Mouse (Mus musculus): Measurements from ENCODE around the gene Slc34a3. TPM values are rescaled to one million over a fixed set of nuclear protein-coding genes. Genes with fewer than 3 reads are reported as not detected.

Slc34a3 gene
- total RNA-seq, 4 experiments from 2014 or later: not detected

DNA sequence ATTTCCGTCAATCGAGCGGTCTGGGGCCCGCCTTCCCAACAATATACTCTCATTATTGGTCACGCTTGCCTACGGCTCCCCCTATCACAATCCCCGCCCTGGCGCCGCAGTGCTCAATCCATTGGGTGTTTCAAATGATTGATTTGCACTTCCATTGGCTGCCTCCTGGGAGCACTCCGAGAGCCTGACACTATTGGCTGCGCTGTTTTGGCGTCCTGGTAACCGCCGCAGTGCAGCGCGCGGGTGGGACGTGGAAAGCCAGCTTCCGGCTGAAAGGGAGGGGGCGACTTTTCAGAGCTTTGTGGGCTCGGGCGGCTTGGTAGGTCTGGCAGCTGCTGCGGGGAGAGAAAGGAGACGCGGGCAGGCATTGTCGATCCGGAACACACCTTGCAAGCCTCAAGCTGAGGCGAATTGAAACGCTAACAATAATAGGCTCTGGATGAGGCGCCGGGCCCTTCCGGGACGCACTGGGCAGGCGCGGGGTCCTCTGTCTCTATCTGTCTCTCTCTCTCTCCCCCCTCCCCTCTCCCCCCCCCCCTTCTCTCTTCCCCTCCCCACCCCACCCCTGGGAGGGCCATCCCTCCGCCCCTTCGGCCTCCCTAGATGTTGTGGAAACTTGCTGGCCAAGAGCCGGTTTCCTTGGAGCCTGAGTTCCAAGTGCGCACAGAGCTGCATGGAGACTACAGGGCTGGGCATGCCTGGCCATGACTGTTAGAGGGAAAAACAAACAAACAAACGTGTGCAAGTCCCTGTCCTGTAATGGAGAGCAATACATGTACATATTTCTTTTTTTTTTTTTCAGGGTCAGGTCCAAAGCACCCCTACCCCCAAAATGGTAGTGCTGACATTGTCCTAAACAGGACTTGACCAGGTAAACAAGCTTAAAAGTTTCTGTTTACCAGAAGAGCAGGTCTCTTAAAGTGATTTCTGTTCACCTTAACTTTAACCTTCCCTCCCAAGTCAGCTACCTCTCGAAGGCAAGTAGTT lies 9.1 kb downstream of the Slc34a3 start:
- peak; percentile 100 for DNase-seq

DNA sequence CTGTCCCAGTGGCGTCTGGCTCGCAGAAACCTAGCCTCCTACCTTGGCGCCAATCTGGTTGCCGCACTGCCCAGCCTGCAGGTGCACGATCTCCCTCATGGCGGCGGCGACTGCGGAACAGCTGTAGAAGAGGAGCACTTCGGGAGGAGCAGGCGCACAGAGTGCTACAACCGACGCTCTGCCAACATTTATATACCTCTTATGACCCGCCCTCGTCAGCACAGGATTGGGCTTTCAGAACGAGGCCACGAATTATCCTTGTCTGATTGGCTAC lies 9.7 kb downstream of the Slc34a3 start, which contains the start of gene Tubb4b:
Tubb4b (minus strand) TSS at position 211 of the 274 bp plus-strand sequence.
- DNase-seq: no peak

GRCm38 (mm10) chr2:25223681-25224491 lies 10.3 kb downstream of the Slc34a3 start:
- DNase-seq: peak; percentile 86

- DNase-seq: no peak
Observed at GRCm38 (mm10) chr2:25221331-25221772, 12.8 kb downstream of the Slc34a3 start.

- DNase-seq: no peak
Observed at GRCm38 (mm10) chr2:25218445-25218844, 15.7 kb downstream of the Slc34a3 start, which contains the start of gene Fam166a. Gene Fam166a (plus strand): TSS chr2:25218745.

- no peak for DNase-seq
Observed at GRCm38 (mm10) chr2:25217666-25218065, 16.5 kb downstream of the Slc34a3 start.

DNA sequence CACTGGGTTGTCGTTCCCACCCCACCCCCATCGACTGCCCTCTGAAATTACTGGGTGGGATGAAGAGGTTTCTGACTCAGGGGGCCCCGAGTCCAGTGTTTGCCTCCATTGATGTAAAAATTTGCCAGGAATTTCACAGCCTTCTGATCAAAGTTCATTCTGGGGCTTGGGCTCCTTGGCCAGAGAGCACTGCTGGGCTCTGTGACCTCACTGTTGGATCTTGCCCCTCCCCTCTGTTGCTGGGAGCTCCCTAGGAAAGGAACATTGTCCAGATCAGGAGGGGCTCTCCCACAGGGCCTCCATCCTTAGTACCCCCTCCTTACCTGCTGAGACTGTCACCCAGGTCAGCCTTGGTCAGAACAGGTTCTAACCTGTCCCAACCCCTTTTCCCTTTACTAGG lies 19.7 kb downstream of the Slc34a3 start, which contains the start of gene Stpg3:
Stpg3 (minus strand) TSS at position 194 of the 400 bp plus-strand sequence.
- no peak for DNase-seq

DNA sequence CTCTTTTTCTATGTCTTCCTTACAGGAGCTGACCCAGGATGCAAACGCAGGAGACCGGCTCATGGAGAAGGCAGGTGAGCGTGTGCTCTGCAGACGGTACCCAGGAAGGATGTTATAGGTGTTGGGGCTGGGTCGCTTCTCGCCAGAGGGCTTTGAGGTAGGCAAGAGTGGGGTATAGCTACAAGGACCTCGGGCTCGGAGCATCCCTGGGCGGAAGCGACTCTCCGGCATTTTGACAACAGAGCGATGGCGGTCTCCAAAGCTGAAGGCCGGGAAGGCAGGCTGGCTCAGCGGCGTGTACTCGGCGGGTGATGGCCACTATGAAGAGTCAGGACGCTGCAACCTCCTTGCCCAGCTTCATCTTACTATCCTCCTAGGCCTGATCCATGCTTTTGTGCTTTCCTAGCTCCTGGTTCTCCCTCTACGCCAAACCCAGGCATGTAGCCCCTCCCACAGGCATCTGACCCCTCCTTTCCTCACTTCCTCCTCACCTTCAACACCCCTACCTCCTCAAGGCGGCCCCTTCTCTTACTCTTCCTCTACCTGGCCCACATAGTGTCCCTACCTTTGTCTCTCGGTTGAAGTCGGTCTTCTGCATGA lies 20.8 kb downstream of the Slc34a3 start:
- DNase-seq: no peak

DNA sequence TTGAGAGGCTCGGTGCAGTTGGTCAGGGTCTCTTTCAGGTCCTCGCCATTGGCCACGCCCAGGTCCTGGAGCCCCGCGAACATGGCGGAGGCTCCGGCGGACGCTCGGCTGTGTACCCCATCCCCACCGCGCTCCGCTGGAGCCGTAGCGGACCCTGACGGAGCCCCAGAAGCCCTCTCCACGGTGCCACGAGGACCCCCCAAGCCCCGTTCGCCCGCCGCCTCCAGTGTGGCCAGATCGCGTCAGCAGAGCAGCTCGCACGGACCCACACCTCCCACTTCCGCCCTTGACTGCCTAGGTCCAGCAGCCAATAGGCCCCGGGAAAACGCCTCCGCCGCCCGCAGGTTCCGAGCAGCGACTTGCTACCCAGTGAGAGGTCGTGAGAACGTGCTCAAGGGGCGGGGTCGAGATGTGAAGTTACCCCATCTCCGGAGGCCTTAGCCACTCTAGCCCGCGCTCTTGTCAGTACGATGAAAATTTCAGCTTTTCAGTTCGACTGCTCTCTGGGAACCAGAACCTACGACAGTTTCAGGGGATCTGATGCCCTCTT lies 23.0 kb downstream of the Slc34a3 start, which contains the start of gene Nelfb:
Nelfb (minus strand) TSS at position 369 of the 550 bp plus-strand sequence.
- DNase-seq: peak; percentile 86

- DNase-seq: no peak
Observed at GRCm38 (mm10) chr2:25210686-25211085, 23.5 kb downstream of the Slc34a3 start.

GRCm38 (mm10) chr2:25207593-25207992 lies 26.6 kb downstream of the Slc34a3 start:
- no peak for DNase-seq

DNA sequence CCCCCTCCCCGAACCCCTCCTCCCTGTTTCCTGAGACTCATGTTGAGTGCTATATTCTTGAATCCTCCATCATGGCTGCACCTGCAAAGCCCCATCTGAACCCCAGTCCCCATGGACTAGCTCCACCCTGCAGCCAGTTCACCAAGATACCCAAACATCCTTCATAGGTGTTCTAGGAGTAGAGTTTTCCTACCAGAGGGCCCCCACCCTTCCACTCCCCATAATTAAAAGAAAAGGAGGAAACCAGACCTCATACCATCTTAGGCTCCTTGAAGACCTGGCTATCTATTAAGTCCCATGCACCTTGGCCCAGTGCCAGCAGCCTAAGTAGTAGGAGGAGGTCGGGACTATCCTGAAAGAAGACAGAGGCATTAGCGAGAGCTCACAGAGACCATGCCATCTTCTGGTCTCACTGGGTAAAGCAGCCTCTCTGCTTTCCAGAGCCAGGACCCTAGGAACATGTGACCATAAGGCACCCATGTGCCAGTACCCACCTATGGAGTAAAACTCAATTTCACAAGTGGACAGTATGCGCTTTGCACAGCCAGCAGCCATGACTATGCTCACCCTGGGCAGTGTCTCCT lies 30.4 kb downstream of the Slc34a3 start:
- DNase-seq: no peak

- DNase-seq: no peak
Observed at GRCm38 (mm10) chr2:25200631-25201030, 33.5 kb downstream of the Slc34a3 start.

DNA sequence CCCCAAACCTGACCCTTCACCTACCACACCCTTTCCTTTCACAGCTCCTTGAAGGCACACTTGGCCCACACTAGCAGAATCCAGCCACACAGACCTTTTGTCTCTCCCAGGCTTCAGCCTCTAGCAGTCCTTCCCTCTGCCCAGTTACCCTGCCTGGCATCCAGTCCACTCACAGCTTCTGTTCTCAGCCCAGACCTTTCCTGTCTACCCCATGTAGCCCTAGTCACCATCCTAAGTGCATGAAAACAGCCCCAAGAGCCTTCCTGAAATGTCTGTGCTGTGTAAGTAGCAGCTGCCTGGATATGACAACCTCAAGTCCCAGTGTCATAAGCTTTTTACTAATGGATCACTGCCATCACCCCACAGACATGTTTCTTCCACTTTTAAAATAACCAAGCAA lies 36.2 kb downstream of the Slc34a3 start:
- no peak for DNase-seq

GRCm38 (mm10) chr2:25197191-25197590 lies 37.0 kb downstream of the Slc34a3 start:
- no peak for DNase-seq

DNA sequence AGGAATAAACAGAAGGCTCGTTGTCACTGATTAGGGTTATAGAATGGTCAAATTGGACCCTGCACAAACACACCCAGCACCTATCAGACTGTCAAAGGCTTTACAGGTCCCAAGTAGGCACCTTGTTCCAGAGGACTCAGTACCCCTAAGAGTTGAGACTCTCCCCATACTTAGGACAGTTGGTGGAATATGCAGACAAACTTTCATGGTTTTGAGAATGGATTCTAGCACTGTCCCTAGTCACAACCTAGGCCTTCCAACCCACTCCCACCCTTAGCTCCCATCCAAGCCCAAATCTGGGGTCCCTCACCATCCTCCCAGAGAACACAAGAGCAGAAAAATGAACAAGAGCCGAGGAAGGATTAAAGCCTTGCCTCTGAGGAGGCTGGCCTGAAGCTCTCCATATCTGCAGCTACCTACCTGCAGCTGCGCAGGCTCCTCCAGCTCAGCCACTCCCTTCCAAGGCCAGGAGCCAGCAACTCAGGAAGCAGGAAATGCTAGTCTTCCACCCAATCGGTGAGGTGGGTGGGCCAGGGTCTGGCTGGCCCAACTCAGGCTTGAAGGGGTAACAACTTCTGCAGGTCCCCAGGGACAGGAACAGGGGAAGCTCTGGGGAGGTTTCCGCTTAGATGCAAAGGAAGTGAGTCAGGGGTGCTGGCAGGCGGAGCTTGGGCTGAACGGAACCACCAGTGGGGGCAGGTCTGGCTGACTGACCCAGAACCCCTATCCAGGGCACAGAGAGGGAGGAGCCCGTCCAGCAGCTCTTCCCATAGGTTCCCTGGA lies 37.8 kb downstream of the Slc34a3 start, which contains the start of gene Tor4a:
Tor4a (minus strand) TSS at position 715 of the 783 bp plus-strand sequence.
- peak; percentile 91 for DNase-seq

GRCm38 (mm10) chr2:25195211-25196156 lies 38.7 kb downstream of the Slc34a3 start:
- DNase-seq: peak; percentile 79

GRCm38 (mm10) chr2:25194486-25195171 lies 39.5 kb downstream of the Slc34a3 start:
- no peak for DNase-seq

DNA sequence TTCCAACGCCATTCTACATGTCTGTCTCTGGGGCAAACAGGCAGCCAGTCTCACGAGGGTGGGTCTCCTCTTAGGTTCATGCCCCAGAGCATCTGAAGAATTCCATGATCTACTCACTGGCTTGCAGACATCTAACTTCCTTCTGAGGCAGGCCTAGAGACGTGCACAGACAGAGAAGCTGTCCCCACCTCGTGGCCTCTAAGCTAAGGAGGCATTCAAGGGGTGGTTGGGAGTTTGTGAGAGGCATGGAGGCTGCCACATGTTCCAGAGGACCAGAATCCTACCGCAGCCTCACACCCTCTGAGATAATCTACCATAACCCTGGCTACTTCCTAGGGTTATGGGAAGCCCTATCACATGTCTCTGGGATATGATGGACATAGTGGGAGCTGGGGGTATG lies 40.2 kb downstream of the Slc34a3 start:
- no peak for DNase-seq
